In the genomic region with DNA sequence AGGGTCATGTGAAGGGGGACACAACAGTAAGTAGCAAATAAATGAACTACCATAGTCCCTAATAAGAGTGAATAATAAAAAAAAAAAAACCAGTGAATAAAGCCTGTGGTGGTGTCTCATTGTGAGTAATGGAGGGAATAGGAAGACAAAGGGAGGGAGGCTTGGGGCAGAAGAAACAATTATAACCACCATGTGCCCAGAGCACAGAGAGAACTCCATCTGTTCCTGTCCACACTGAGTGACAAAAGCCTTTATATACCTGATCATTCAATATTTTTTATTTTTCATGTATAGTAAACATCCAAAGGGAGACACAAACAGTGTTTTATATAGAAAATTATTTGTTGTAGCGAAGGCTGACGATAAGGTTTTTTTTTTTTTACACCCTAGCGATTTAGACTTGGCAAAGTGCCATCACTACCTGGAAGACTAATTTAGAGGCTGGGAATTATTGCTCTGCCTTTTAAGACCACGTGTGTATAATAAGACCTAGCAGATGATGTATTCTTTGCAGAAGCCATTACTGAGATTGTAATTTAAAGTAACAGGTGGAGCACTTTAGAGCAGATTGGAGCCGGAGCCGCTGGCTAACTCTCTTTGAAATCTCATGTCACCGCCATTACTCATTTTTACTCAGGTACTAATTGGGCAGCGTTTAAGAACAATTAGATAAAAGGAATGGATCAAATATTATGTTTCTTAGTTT, we compare ENCODE assay signal across 22 mouse cellular contexts. TPM values are rescaled to one million over a fixed set of nuclear protein-coding genes. Genes with fewer than 3 reads are reported as not detected.
DNase-seq lines count a peak whose midpoint lies in the region; ATAC-seq lines count a peak whose summit lies in the region.
"Had no signal": no experiment of that assay in that cellular context is flagged by ENCODE, and none has a peak within 500 bp of the region (broad histone marks: within the 10 kb centered on the region; RNA-seq: fewer than 3 reads in every experiment).

No protein-coding gene starts in this region.

- H3K4me2 ChIP-seq in embryonic facial prominence, embryonic 14.5 days (ENCODE audit: low read depth, low read length) = no peak overlapping the region
- H3K4me2 ChIP-seq in midbrain, embryonic 14.5 days (ENCODE audit: low read length) = no peak overlapping the region
- H3K4me2 ChIP-seq in midbrain, embryonic 16.5 days (ENCODE audit: low read length) = no peak overlapping the region
- no peak overlapping the region for H3K4me2 ChIP-seq in neural tube, embryonic 15.5 days
- no peak overlapping the region for H3K4me2 ChIP-seq in heart, embryonic 11.5 days
- H3K4me2 ChIP-seq: embryonic facial prominence, embryonic 12.5 days; stomach, embryonic 15.5 days had no signal

- WGBS in embryonic facial prominence, embryonic 14.5 days = 69% methylated on average over 8 of the region's 8 CpGs
- 87% methylated on average over 8 of the region's 8 CpGs for WGBS in embryonic facial prominence, embryonic 10.5 days
- 81% methylated on average over 8 of the region's 8 CpGs for WGBS in midbrain, embryonic 14.5 days
- 73% methylated on average over 8 of the region's 8 CpGs for WGBS in midbrain, embryonic 16.5 days
- WGBS in neural tube, embryonic 15.5 days = 47% methylated on average over 8 of the region's 8 CpGs
- WGBS in heart, embryonic 11.5 days (ENCODE audit: insufficient replicate concordance) = 78% methylated on average over 8 of the region's 8 CpGs

- no peaks in the 10 kb centered on the region for H3K36me3 ChIP-seq in embryonic facial prominence, embryonic 14.5 days (ENCODE audit: control insufficient read depth, insufficient read depth, low read length)
- no peaks in the 10 kb centered on the region for H3K36me3 ChIP-seq in embryonic facial prominence, embryonic 10.5 days (replicated peaks)
- H3K36me3 ChIP-seq in midbrain, embryonic 14.5 days (ENCODE audit: control insufficient read depth, insufficient read depth, low read length) = no peaks in the 10 kb centered on the region
- no peaks in the 10 kb centered on the region for H3K36me3 ChIP-seq in midbrain, embryonic 16.5 days (ENCODE audit: control insufficient read depth, insufficient read depth, low read length)
- no peaks in the 10 kb centered on the region for H3K36me3 ChIP-seq in neural tube, embryonic 15.5 days
- no peaks in the 10 kb centered on the region for H3K36me3 ChIP-seq in heart, embryonic 11.5 days (ENCODE audit: control insufficient read depth, insufficient read depth, low read length)
- H3K36me3 ChIP-seq: embryonic facial prominence, embryonic 12.5 days; limb, embryonic 10.5 days; stomach, embryonic 15.5 days had no signal

- DNase-seq in embryonic facial prominence, embryonic 14.5 days (ENCODE audit: low spot score) = peak; percentile 14
- DNase-seq in embryonic facial prominence, embryonic 10.5 days (ENCODE audit: low spot score) = no peak
- DNase-seq in midbrain, embryonic 14.5 days = peak; percentile 12
- DNase-seq in cerebellum, postnatal 10 days = peak; percentile 13 to 44
- DNase-seq in right cerebral cortex, adult 18-20 months = no peak
- DNase-seq: adrenal gland, postnatal 36 days; gastrocnemius, postnatal 14 days; heart, adult 18-20 months; heart, postnatal 36 days; kidney, adult 8-10 months; kidney, postnatal 25 days; lung, adult 18-20 months; thymus, adult 18-20 months had no signal

- no peaks in the 10 kb centered on the region for H3K9me3 ChIP-seq in embryonic facial prominence, embryonic 14.5 days (ENCODE audit: control insufficient read depth, low read length)
- H3K9me3 ChIP-seq in embryonic facial prominence, embryonic 10.5 days = no peaks in the 10 kb centered on the region
- H3K9me3 ChIP-seq in midbrain, embryonic 14.5 days (ENCODE audit: control insufficient read depth, low read length) = no peaks in the 10 kb centered on the region
- H3K9me3 ChIP-seq in midbrain, embryonic 16.5 days (replicated peaks; ENCODE audit: control insufficient read depth, low read length, poor library complexity, severe bottlenecking) = no peaks in the 10 kb centered on the region
- no peaks in the 10 kb centered on the region for H3K9me3 ChIP-seq in neural tube, embryonic 15.5 days (replicated peaks)
- no peaks in the 10 kb centered on the region for H3K9me3 ChIP-seq in heart, embryonic 11.5 days (replicated peaks; ENCODE audit: control insufficient read depth, low read length)
- H3K9me3 ChIP-seq: embryonic facial prominence, embryonic 12.5 days; limb, embryonic 10.5 days; stomach, embryonic 15.5 days had no signal

- peak; percentile 62; the same call in 1 of the 2 replicates for ATAC-seq in embryonic facial prominence, embryonic 14.5 days (ENCODE audit: low read depth)
- no peak for ATAC-seq in midbrain, embryonic 14.5 days (ENCODE audit: low FRiP score, low TSS enrichment)
- no peak for ATAC-seq in midbrain, embryonic 16.5 days
- peak; percentile 66; the same call in 1 of the 2 replicates for ATAC-seq in neural tube, embryonic 15.5 days (ENCODE audit: low FRiP score)
- ATAC-seq in heart, embryonic 11.5 days (replicated peaks; ENCODE audit: insufficient number of reproducible peaks, low FRiP score, low TSS enrichment) = no peak

- no peak overlapping the region for H3K9ac ChIP-seq in embryonic facial prominence, embryonic 14.5 days (ENCODE audit: low read depth, low read length)
- no peak overlapping the region for H3K9ac ChIP-seq in midbrain, embryonic 14.5 days (replicated peaks; ENCODE audit: low read length)
- H3K9ac ChIP-seq in midbrain, embryonic 16.5 days (ENCODE audit: low read depth, low read length) = no peak overlapping the region
- no peak overlapping the region for H3K9ac ChIP-seq in neural tube, embryonic 15.5 days (replicated peaks)
- H3K9ac ChIP-seq in heart, embryonic 11.5 days (ENCODE audit: low read depth, low read length) = no peak overlapping the region
- H3K9ac ChIP-seq: embryonic facial prominence, embryonic 12.5 days; stomach, embryonic 15.5 days had no signal

- H3K27me3 ChIP-seq in embryonic facial prominence, embryonic 14.5 days (replicated peaks; ENCODE audit: control insufficient read depth, insufficient read depth, low read length) = no peaks in the 10 kb centered on the region
- no peaks in the 10 kb centered on the region for H3K27me3 ChIP-seq in embryonic facial prominence, embryonic 10.5 days (replicated peaks; ENCODE audit: low read depth, poor library complexity, severe bottlenecking)
- H3K27me3 ChIP-seq in midbrain, embryonic 14.5 days (ENCODE audit: control insufficient read depth, insufficient read depth, low read length) = no peaks in the 10 kb centered on the region
- H3K27me3 ChIP-seq in midbrain, embryonic 16.5 days (ENCODE audit: control insufficient read depth, insufficient read depth, low read depth, low read length) = no peaks in the 10 kb centered on the region
- H3K27me3 ChIP-seq in neural tube, embryonic 15.5 days (replicated peaks) = no peaks in the 10 kb centered on the region
- H3K27me3 ChIP-seq in heart, embryonic 11.5 days (ENCODE audit: control insufficient read depth, insufficient read depth, low read length) = no peaks in the 10 kb centered on the region
- H3K27me3 ChIP-seq: CH12.LX; embryonic facial prominence, embryonic 12.5 days; stomach, embryonic 15.5 days had no signal

- H3K4me3 ChIP-seq in embryonic facial prominence, embryonic 14.5 days (ENCODE audit: low read depth, low read length) = no peak overlapping the region
- H3K4me3 ChIP-seq in embryonic facial prominence, embryonic 10.5 days = no peak overlapping the region
- H3K4me3 ChIP-seq in midbrain, embryonic 14.5 days (replicated peaks; ENCODE audit: low read depth, low read length) = no peak overlapping the region
- H3K4me3 ChIP-seq in midbrain, embryonic 16.5 days (ENCODE audit: low read depth, low read length) = no peak overlapping the region
- no peak overlapping the region for H3K4me3 ChIP-seq in neural tube, embryonic 15.5 days (replicated peaks)
- H3K4me3 ChIP-seq in heart, embryonic 11.5 days (ENCODE audit: low read depth, low read length) = no peak overlapping the region
- H3K4me3 ChIP-seq: embryonic facial prominence, embryonic 12.5 days; left cerebral cortex, adult 2 months; limb, embryonic 10.5 days; stomach, embryonic 15.5 days had no signal

- H3K4me1 ChIP-seq in embryonic facial prominence, embryonic 14.5 days (ENCODE audit: control insufficient read depth, insufficient read depth, low read length) = no peaks in the 10 kb centered on the region
- no peaks in the 10 kb centered on the region for H3K4me1 ChIP-seq in embryonic facial prominence, embryonic 10.5 days
- H3K4me1 ChIP-seq in midbrain, embryonic 14.5 days (ENCODE audit: control insufficient read depth, insufficient read depth, low read length) = no peaks in the 10 kb centered on the region
- no peaks in the 10 kb centered on the region for H3K4me1 ChIP-seq in midbrain, embryonic 16.5 days (ENCODE audit: control insufficient read depth, insufficient read depth, low read length)
- no peaks in the 10 kb centered on the region; the same call in 1 of the 2 replicates for H3K4me1 ChIP-seq in neural tube, embryonic 15.5 days
- H3K4me1 ChIP-seq in heart, embryonic 11.5 days (ENCODE audit: control insufficient read depth, insufficient read depth, low read length) = no peaks in the 10 kb centered on the region
- H3K4me1 ChIP-seq: embryonic facial prominence, embryonic 12.5 days; limb, embryonic 10.5 days; stomach, embryonic 15.5 days had no signal

- no peak overlapping the region for H3K27ac ChIP-seq in embryonic facial prominence, embryonic 14.5 days (replicated peaks; ENCODE audit: low read depth, low read length)
- no peak overlapping the region for H3K27ac ChIP-seq in embryonic facial prominence, embryonic 10.5 days (replicated peaks)
- no peak overlapping the region for H3K27ac ChIP-seq in midbrain, embryonic 14.5 days (replicated peaks; ENCODE audit: low read depth, low read length)
- H3K27ac ChIP-seq in midbrain, embryonic 16.5 days (ENCODE audit: low read length) = no peak overlapping the region
- H3K27ac ChIP-seq in neural tube, embryonic 15.5 days (replicated peaks) = no peak overlapping the region
- H3K27ac ChIP-seq in heart, embryonic 11.5 days (ENCODE audit: low read depth, low read length) = no peak overlapping the region
- H3K27ac ChIP-seq: embryonic facial prominence, embryonic 12.5 days; left cerebral cortex, adult 2 months; limb, embryonic 10.5 days; stomach, embryonic 15.5 days had no signal

RNA-seq across cellular contexts. Expression of a gene that starts 55.4 kb away (rescaled TPM):
- polyA plus RNA-seq in embryonic facial prominence, embryonic 14.5 days (2014; fragmentation: Nextera tagmentation; extraction: Ambion mirVana) = 1.3 and 1.4 TPM in 2 replicates
- polyA plus RNA-seq in embryonic facial prominence, embryonic 10.5 days (2016; fragmentation: Nextera tagmentation; extraction: Ambion mirVana) = 0.26 and 0.27 TPM in 2 replicates
- 14.8 and 15.4 TPM in 2 replicates for polyA plus RNA-seq in midbrain, embryonic 14.5 days (2014; fragmentation: Nextera tagmentation; extraction: Ambion mirVana)
- polyA plus RNA-seq in midbrain, embryonic 16.5 days (2015; fragmentation: Nextera tagmentation; extraction: Ambion mirVana) = 12.9 and 13.6 TPM in 2 replicates
- polyA plus RNA-seq in neural tube, embryonic 15.5 days (2015; fragmentation: Nextera tagmentation; extraction: Ambion mirVana) = 22.5 and 23.4 TPM in 2 replicates
- 0.04 TPM in 1 of 2 replicates, not detected in the other for polyA plus RNA-seq in heart, embryonic 11.5 days (2014; fragmentation: Nextera tagmentation; extraction: Ambion mirVana)
- polyA plus RNA-seq: limb, embryonic 10.5 days; liver, adult 2 months had no signal

Comparison
In these comparisons a context has a peak if more than half of its experiments do, and no peak if none do; other contexts are left out.
1. DNase-seq: peak in embryonic facial prominence, embryonic 14.5 days (single experiment), midbrain, embryonic 14.5 days (single experiment) and cerebellum, postnatal 10 days (2 of 2); none in embryonic facial prominence, embryonic 10.5 days (single experiment) and right cerebral cortex, adult 18-20 months (single experiment).
2. ATAC-seq: peak in embryonic facial prominence, embryonic 14.5 days (single experiment) and neural tube, embryonic 15.5 days (single experiment); none in midbrain, embryonic 14.5 days (single experiment), midbrain, embryonic 16.5 days (single experiment) and heart, embryonic 11.5 days (single experiment).